Mouse (Mus musculus) urinary bladder, adult 2 months (tissue): ENCODE measurements at regions not wholly inside any gene's neighbourhood (a gene's known extent, or its start where the extent isn't known, plus 50 kb on each side); places are given as distances from the start of the nearest gene placed in this dataset.

Source experiments
- DNase-seq: peaks from one replicate; pipeline ENCODE4 v3.0.0; 2022; ENCODE audit warnings: low spot score

DNA sequence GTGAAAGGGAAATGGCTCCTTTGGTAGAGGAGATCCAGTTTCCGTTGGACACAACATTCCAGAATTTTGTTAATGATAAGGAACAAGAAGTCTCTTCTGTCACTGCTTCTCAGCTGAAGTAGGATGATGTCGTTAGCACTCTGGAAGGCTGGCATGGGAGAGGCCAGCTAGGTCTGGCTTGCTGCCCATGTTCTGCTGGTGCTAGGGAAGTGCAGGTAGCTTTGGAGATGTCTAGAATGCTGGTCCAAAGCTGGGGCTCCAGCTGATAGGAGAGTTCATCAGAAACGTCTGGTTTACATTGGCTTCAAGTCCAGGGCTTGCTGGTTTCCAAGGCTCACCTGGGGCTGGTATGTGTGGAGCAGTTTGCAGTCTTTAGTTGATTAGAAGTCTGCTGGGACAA, 156.3 kb downstream of the Diras2 start:
- DNase-seq: no peak

DNA sequence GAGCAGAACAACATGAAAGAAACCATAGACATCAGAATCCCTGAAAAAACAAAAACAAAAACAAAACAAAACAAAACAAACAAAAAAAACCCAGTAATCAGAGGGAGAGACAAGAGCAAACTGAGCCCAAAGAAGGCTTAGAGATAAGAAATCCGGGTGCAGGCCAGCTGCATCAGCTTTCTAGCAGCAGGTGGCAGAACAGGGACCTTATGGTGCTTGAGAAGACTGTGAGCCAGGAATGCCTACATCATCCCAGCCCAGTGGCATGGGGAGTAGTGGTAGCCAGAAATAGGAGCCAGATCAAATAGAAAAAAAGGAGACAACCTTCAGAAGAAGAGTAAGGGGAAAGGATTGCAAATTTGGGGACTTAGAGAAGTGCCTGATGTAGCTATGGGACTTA, 152.8 kb downstream of the Diras2 start:
- no peak for DNase-seq

DNA sequence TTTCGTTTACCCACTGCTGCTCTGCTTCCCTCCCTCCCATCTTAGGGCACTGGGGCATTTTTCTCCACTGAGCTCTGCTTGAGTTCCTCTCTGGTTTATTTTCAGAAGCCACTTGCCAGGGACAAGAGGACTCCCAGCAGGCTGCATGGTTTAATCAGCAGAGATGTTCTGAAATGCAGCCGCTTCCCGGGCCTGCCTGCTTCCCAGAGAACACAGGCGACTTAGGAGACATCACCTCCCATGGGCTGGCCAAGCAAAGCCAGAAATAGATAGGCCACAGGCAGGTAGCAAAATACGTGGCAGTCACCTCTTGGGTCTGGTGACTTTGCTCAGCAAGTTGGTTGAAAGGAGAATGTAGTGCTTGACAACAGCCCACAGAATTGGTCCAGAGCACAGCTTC, 141.8 kb downstream of the Diras2 start:
- DNase-seq: no peak

DNA sequence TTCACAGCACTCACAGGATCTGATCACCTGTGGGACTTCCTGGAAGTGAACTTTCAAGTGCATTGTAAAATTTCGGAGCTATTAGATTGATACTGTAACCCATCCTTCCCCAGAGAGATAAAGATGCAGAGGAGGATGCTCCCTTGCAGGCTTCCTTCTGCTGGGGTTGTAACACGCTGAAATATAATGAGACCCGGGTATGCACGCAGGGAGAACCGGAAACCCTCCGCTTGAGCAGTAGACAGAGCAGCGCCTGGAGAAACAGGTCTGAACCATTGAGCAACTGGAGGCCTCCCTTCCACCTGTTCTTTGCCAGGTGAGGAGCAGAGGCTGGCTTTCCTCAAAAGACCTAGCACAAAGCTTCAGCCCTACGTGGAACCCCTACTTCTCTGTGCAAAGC, 135.3 kb downstream of the Diras2 start:
- DNase-seq: no peak

DNA sequence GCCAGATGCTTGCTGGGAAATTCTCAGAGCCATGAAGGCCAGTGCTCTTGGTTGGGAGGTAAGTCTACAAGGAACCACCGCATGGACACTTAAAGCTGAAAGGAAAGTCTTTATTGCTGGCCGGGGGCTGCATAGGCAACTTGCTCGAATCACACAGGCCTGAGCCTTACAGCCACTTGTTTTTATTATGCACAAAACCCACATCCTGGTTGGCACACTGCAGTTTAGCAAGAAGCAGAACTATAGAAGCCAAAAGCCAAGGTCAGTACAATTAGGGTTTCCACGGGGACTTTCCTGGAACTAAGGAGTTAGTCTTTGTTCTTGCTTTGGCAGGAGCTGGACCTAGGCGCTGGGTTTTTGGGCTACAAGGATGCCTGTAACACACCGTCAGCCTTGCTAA, 132.7 kb downstream of the Diras2 start:
- DNase-seq: no peak

DNA sequence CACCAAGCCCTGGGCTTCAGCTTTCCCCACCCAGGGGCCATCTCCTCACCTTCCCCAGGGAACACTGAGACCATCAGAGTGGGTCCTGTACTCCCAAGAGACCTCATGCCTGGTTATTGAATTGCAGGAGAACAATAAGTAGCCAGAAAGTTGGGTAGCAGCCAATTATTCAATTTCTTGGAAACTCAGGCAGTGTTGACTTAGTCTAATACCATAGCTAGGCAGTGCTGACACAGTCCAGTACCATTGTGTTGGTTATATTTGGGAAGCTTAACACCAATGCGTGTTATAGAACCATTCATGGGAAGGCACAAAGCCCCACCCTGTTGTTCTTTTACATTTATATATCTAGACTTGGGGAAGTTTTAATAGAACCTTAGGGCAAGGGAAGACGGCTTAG, 131.9 kb downstream of the Diras2 start:
- no peak for DNase-seq

DNA sequence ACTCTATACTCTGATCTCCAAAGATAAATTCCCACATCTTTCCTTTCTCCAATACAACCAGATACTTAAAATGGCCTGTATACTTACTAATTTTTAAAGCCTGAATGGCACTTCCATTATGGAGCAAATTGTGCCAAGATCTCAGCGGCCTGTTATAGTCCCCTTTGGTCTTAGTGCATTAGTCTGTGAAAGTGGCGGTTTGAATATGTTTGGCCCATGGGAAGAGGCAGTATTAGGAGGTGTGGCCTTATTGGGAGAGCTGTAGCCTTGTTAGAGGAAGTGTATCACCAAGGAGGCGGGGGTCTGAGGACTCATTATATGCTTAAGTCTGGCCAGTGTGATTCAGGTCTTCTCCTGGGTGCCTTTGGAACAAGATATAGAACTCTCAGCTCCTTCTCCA, 127.3 kb downstream of the Diras2 start:
- no peak for DNase-seq

DNA sequence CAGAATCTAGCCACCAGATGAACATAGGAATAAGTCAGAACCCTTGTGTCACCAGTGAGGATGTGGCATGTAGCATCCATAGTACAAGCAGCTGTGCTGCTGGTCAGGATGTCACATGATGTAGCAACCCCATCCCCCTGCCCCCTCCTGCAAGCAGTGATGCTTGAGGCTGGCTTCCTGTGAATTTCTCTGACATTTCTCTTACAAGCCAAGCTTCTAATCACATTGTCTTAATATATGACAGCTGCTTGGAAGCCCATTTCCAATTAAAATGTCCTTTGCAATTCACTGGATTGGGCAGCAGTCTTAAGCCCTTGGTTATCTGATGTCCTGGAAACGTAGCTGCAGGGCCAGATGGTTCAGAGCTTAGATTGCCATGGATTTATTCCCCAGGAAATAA, 114.8 kb downstream of the Diras2 start:
- DNase-seq: no peak

DNA sequence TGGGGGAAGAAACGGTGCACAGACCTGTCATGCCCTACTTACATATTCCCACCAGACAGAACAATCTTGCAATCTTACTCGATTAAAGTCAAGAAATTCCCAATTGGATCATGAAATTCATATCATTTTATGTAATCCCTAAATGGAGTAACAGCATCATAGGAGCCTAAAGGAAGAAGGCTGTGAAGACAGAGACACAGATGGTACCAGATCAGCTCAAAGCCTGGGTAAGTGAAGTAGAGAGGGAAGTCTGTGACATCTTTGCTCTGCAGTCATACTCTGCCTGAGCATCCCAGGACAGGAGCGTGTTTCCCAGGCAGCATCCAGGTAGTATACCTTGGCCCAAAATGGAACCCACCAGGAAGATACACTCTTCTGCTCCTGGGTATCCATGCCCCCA, 108.6 kb downstream of the Diras2 start:
- DNase-seq: no peak

DNA sequence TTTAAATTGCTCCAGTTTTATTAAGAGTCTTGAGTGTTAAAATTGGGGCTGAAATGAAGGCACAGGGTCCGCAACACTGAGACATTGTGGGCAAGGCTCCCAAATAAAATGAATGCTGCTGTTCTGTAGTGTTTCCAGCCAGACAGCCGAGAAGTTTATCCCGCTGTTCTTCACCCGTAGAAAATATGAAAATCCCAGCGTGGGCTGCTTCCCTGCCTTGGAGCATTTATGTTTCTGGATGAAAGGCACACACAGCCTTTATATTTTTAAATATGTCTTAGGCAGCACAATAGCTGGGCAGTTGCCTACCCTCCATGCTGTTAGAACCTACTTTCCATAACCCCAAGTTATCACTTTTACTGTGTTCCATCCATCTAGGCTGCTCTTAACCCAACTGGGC, 102.6 kb downstream of the Diras2 start:
- no peak for DNase-seq

DNA sequence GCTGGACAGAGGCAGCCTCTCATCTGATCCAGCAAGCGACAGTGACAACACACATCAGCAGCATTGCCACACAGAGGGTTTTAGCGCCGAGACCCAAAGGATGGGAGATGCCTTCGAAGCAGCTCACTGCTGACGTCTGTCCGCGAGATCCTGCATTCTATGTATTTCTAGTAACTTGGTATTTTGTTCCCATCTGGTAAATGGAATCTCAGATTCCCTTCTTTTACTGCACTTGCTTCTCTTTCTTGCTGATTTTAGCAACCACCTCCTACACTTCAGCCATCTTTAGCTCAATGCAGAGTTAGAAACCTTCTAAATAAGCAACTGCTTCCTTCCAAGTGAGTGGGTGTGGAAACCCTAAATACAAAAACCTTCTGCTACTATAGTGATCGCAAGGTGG, 94.3 kb downstream of the Diras2 start:
- DNase-seq: no peak

DNA sequence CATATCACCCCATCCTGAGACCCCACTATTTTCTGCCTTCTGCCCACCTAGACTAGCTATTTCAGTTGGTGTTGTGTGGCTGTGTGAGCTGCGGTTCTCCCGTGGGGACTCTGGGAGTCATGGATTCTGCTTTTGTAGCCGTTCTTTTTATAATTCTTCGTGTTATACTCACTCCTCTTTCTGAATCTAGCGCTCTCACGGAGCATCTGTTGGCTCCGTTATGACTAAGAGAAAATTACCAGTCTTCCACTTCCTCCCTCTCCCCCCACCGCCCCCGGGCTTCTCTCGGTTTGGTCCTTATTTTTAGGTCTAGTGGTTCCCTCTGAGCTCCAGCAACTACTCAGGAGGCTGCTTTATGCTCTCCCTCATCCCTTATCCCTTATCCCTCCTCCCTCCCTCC, 85.6 kb downstream of the Diras2 start:
- DNase-seq: no peak

DNA sequence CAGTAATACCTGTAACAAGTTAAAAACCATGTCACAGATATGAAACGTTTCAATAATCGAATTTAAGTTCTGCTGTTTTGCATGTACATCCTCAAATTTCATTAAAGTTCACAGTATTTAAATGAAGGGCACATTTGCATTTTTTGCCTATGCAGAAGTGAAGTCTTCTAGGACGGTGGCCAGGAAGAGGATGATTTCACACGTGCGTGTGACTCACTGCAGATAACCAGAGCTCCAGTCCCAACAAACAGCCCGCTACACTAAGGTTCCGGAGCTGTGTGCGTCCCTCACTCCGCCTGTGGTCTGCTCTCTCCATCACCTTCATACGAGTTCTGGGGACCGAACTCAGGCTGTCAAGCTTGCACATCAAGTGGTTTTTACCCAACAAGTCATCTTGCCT, 82.2 kb downstream of the Diras2 start:
- no peak for DNase-seq

DNA sequence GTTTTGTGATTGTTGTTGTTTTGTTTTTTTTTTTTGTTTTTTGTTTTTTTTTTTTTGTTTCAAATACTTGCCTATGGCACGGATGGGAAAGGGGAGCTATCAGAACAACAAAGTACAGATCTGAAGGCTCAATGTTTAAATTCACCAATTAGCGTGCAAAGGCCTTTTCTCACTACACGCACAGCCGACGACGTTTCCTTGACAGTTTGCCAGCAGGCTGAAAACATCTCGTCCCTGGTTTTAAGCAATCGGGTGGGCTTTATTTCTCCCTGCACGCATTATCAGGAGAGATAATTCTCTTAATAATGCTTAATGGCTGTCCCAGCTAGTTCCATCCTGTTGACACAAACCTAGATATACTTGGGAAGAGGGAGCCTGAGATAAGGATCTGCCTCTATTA, 79.6 kb downstream of the Diras2 start:
- DNase-seq: no peak

DNA sequence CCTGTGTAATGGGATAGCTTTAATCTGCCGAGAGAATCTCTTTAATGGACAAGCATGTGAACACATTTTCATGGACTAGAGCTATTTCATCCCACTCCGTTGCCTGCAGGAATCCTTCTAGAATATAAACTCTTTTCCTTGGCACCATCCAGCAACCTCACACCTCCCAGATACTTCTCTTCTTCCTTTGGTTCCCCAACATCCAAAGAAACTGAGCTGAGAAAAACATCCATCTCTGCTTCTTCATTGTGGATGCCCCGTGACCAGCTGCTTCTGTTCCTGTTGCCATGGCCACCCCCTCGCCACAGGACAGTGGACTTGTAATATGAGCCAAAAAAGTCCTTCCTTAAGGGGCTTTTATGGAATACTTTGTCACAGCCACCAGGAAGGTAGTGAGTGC, 78.8 kb downstream of the Diras2 start:
- DNase-seq: no peak
